Mouse (Mus musculus): ENCODE results near the gene Egln3. TPM values are rescaled to one million over a fixed set of nuclear protein-coding genes. Genes with fewer than 3 reads are reported as not detected.

Egln3 gene
- polyA plus RNA-seq, 1 experiment from 2014 or later, result 2.2 TPM

GRCm38 (mm10) chr12:54186926-54187623, 16.6 kb downstream of the Egln3 start:
- Histone ChIP-seq H3K9ac (replicated peaks) (no peak overlapping the region), H3K27ac (replicated peaks) (no peak overlapping the region), H3K36me3 (no peaks in the 10 kb centered on the region), H3K27me3 (peaks cover 13% of the 10 kb centered on the region; the same call in 1 of the 2 replicates), H3K4me2 (replicated peaks) (no peak overlapping the region), H3K9me3 (0 out of 2 replicates have a peak, but pooled peaks cover 4% of the 10 kb centered on the region), H3K4me3 (no peak overlapping the region), H3K4me1 (peaks cover 20% of the 10 kb centered on the region)
- WGBS, result 54% methylated on average over 14 of the region's 14 CpGs
- ATAC-seq (ENCODE audit: low FRiP score, low read depth), result no peak

- H3K9me3 ChIP-seq, result 0 out of 2 replicates have a peak, but pooled peaks cover under 1% of the 10 kb centered on the region
- no peak overlapping the region for H3K4me3 ChIP-seq
- no peak for ATAC-seq (ENCODE audit: low FRiP score, low read depth)
- no peak overlapping the region for H3K27ac ChIP-seq (replicated peaks)
- no peak overlapping the region for H3K9ac ChIP-seq (replicated peaks)
- WGBS, result 92% methylated on average over 7 of the region's 7 CpGs
- no peak overlapping the region for H3K4me2 ChIP-seq (replicated peaks)
- H3K27me3 ChIP-seq, result no peaks in the 10 kb centered on the region; the same call in 1 of the 2 replicates
- H3K36me3 ChIP-seq, result no peaks in the 10 kb centered on the region
- peaks cover 4% of the 10 kb centered on the region; the same call in 1 of the 2 replicates for H3K4me1 ChIP-seq
Measured at GRCm38 (mm10) chr12:54184264-54184663, 19.4 kb downstream of the Egln3 start.

GRCm38 (mm10) chr12:54178323-54178722, 25.3 kb downstream of the Egln3 start:
- ATAC-seq (ENCODE audit: low FRiP score, low read depth), result no peak
- no peak overlapping the region for H3K9ac ChIP-seq (replicated peaks)
- no peaks in the 10 kb centered on the region for H3K27me3 ChIP-seq
- no peak overlapping the region for H3K27ac ChIP-seq (replicated peaks)
- WGBS, result 49% methylated on average over 3 of the region's 3 CpGs
- H3K9me3 ChIP-seq, result no peaks in the 10 kb centered on the region
- no peak overlapping the region for H3K4me2 ChIP-seq (replicated peaks)
- H3K36me3 ChIP-seq, result no peaks in the 10 kb centered on the region
- no peak overlapping the region for H3K4me3 ChIP-seq
- H3K4me1 ChIP-seq, result no peaks in the 10 kb centered on the region

GRCm38 (mm10) chr12:54168786-54169185, 34.9 kb downstream of the Egln3 start:
- Histone ChIP-seq H3K4me2 (replicated peaks) (no peak overlapping the region), H3K27me3 (peaks cover 21% of the 10 kb centered on the region; the same call in 1 of the 2 replicates), H3K9me3 (no peaks in the 10 kb centered on the region), H3K27ac (replicated peaks) (no peak overlapping the region), H3K36me3 (no peaks in the 10 kb centered on the region), H3K4me3 (no peak overlapping the region), H3K9ac (replicated peaks) (no peak overlapping the region), H3K4me1 (peaks cover 8% of the 10 kb centered on the region)
- 83% methylated on average over 4 of the region's 4 CpGs for WGBS
- ATAC-seq (ENCODE audit: low FRiP score, low read depth), result no peak

GRCm38 (mm10) chr12:54167737-54168136, 35.9 kb downstream of the Egln3 start:
- ATAC-seq (ENCODE audit: low FRiP score, low read depth), result no peak
- H3K27me3 ChIP-seq, result peaks cover 28% of the 10 kb centered on the region
- no peak overlapping the region for H3K4me3 ChIP-seq
- H3K9me3 ChIP-seq, result no peaks in the 10 kb centered on the region
- H3K9ac ChIP-seq (replicated peaks), result no peak overlapping the region
- no peaks in the 10 kb centered on the region for H3K36me3 ChIP-seq
- no peak overlapping the region for H3K4me2 ChIP-seq (replicated peaks)
- no peak overlapping the region for H3K27ac ChIP-seq (replicated peaks)
- WGBS, result 86% methylated on average over 6 of the region's 6 CpGs
- peaks cover 9% of the 10 kb centered on the region for H3K4me1 ChIP-seq

- no peak overlapping the region for H3K4me3 ChIP-seq
- peaks cover 24% of the 10 kb centered on the region for H3K4me1 ChIP-seq
- 23% methylated on average over 6 of the region's 6 CpGs for WGBS
- H3K9ac ChIP-seq (replicated peaks), result no peak overlapping the region
- no peaks in the 10 kb centered on the region for H3K9me3 ChIP-seq
- H3K4me2 ChIP-seq (replicated peaks), result 0 out of 2 replicates have a peak overlapping the region, but pooled peaks have one; percentile 1
- H3K27ac ChIP-seq (replicated peaks), result no peak overlapping the region
- no peaks in the 10 kb centered on the region for H3K36me3 ChIP-seq
- ATAC-seq (ENCODE audit: low FRiP score, low read depth), result no peak
- peaks cover 46% of the 10 kb centered on the region for H3K27me3 ChIP-seq
Measured at GRCm38 (mm10) chr12:54164724-54165050, 39.0 kb downstream of the Egln3 start.

- peaks cover 24% of the 10 kb centered on the region for H3K4me1 ChIP-seq
- no peak overlapping the region for H3K9ac ChIP-seq (replicated peaks)
- no peaks in the 10 kb centered on the region for H3K9me3 ChIP-seq
- H3K4me3 ChIP-seq, result no peak overlapping the region
- no peaks in the 10 kb centered on the region for H3K36me3 ChIP-seq
- H3K4me2 ChIP-seq (replicated peaks), result 0 out of 2 replicates have a peak overlapping the region, but pooled peaks have one; percentile 1
- 8% methylated on average over 9 of the region's 9 CpGs for WGBS
- peaks cover 46% of the 10 kb centered on the region for H3K27me3 ChIP-seq
- no peak overlapping the region for H3K27ac ChIP-seq (replicated peaks)
- peak; percentile 59 for ATAC-seq (ENCODE audit: low FRiP score, low read depth)
Measured at GRCm38 (mm10) chr12:54164040-54164723, 39.5 kb downstream of the Egln3 start.

GRCm38 (mm10) chr12:54163166-54163565, 40.5 kb downstream of the Egln3 start:
- Histone ChIP-seq H3K27ac (replicated peaks) (no peak overlapping the region), H3K4me1 (peaks cover 24% of the 10 kb centered on the region), H3K4me3 (peak overlapping the region; percentile 29), H3K36me3 (no peaks in the 10 kb centered on the region), H3K9ac (replicated peaks) (no peak overlapping the region), H3K4me2 (replicated peaks) (peak overlapping the region; percentile 52), H3K27me3 (peaks cover 46% of the 10 kb centered on the region), H3K9me3 (no peaks in the 10 kb centered on the region)
- no peak for ATAC-seq (ENCODE audit: low FRiP score, low read depth)
- 16% methylated on average over 4 of the region's 4 CpGs for WGBS

- peak; percentile 48; the same call in 1 of the 2 replicates for ATAC-seq (ENCODE audit: low FRiP score, low read depth)
- Histone ChIP-seq H3K36me3 (no peaks in the 10 kb centered on the region), H3K27me3 (peaks cover 46% of the 10 kb centered on the region), H3K4me1 (peaks cover 24% of the 10 kb centered on the region), H3K4me2 (replicated peaks) (peak overlapping the region; percentile 52), H3K9ac (replicated peaks) (no peak overlapping the region), H3K27ac (replicated peaks) (no peak overlapping the region), H3K4me3 (peak overlapping the region; percentile 29), H3K9me3 (no peaks in the 10 kb centered on the region)
- under 1% methylated on average over 16 of the region's 16 CpGs for WGBS
Measured at GRCm38 (mm10) chr12:54162637-54163131, 41.0 kb downstream of the Egln3 start.

- peaks cover 24% of the 10 kb centered on the region for H3K4me1 ChIP-seq
- no peak overlapping the region for H3K9ac ChIP-seq (replicated peaks)
- WGBS, result 14% methylated on average over 5 of the region's 5 CpGs
- no peak overlapping the region for H3K27ac ChIP-seq (replicated peaks)
- 0 out of 2 replicates have a peak overlapping the region, but pooled peaks have one; percentile 52 for H3K4me2 ChIP-seq (replicated peaks)
- no peaks in the 10 kb centered on the region for H3K36me3 ChIP-seq
- ATAC-seq (ENCODE audit: low FRiP score, low read depth), result peak; percentile 20; the same call in 1 of the 2 replicates
- no peaks in the 10 kb centered on the region for H3K9me3 ChIP-seq
- no peak overlapping the region for H3K4me3 ChIP-seq
- H3K27me3 ChIP-seq, result peaks cover 44% of the 10 kb centered on the region
Measured at GRCm38 (mm10) chr12:54161468-54162202, 42.0 kb downstream of the Egln3 start.

- Histone ChIP-seq H3K4me2 (replicated peaks) (no peak overlapping the region), H3K9me3 (0 out of 2 replicates have a peak, but pooled peaks cover 4% of the 10 kb centered on the region), H3K27ac (replicated peaks) (no peak overlapping the region), H3K9ac (replicated peaks) (no peak overlapping the region), H3K4me1 (peaks cover 24% of the 10 kb centered on the region), H3K36me3 (no peaks in the 10 kb centered on the region), H3K4me3 (no peak overlapping the region), H3K27me3 (peaks cover 36% of the 10 kb centered on the region)
- no peak for ATAC-seq (ENCODE audit: low FRiP score, low read depth)
- 82% methylated on average over 2 of the region's 2 CpGs for WGBS
Measured at GRCm38 (mm10) chr12:54160279-54160678, 43.4 kb downstream of the Egln3 start.
